Mouse (Mus musculus) kidney, embryonic 15.5 days (tissue): ENCODE data around the gene St8sia1. TPM values are rescaled to one million over a fixed set of nuclear protein-coding genes. Genes with fewer than 3 reads are reported as not detected.
A peak's percentile ranks its signal among the peaks of the same experiment; 100 is the strongest.

Experiments used
- ATAC-seq: fragments of 200-750 bp; cut with Nextera tagmentation; replicated peaks from 2 replicates; pipeline ENCODE4 v1.8.0; 2017; ENCODE audit warnings: moderate TSS enrichment; ENCODE audit not compliant: low FRiP score
- H3K27ac ChIP-seq: fragments of 300-500 bp; sonication (generic); 2 replicates; pipeline ENCODE4 v1.5.1; 2015; ENCODE audit warnings: mild to moderate bottlenecking, inconsistent platforms
- H3K27me3 ChIP-seq: fragments of 300-500 bp; sonication (generic); 2 replicates; pipeline ENCODE4 v1.6.1; 2015; ENCODE audit warnings: inconsistent platforms
- H3K36me3 ChIP-seq: fragments of 300-500 bp; sonication (generic); 2 replicates; pipeline ENCODE4 v1.6.1; 2015; ENCODE audit warnings: inconsistent platforms
- H3K4me1 ChIP-seq: fragments of 300-500 bp; sonication (generic); 2 replicates; pipeline ENCODE4 v1.6.1; 2015; ENCODE audit warnings: inconsistent platforms
- H3K4me2 ChIP-seq: fragments of 300-500 bp; sonication (generic); 2 replicates; pipeline ENCODE4 v1.6.1; 2015; ENCODE audit warnings: moderate library complexity, mild to moderate bottlenecking, inconsistent platforms
- H3K4me3 ChIP-seq: fragments of 300-500 bp; sonication (generic); replicated peaks from 2 replicates; pipeline ENCODE4 v1.5.1; 2015; ENCODE audit warnings: mild to moderate bottlenecking, inconsistent platforms
- H3K9ac ChIP-seq: fragments of 300-500 bp; sonication (generic); 2 replicates; pipeline ENCODE4 v1.6.1; 2015; ENCODE audit warnings: mild to moderate bottlenecking, inconsistent platforms
- H3K9me3 ChIP-seq: fragments of 300-500 bp; sonication (generic); replicated peaks from 2 replicates; pipeline ENCODE4 v1.6.1; 2016; ENCODE audit warnings: inconsistent platforms
- WGBS: fragments of 180-500 bp; shearing (Covaris S2); methylation state at CpG from one replicate; pipeline ENCODE4 v1.1.7; 2015; ENCODE audit warnings: mixed read lengths; 5-methylcytosine and 5-hydroxymethylcytosine counted together
- polyA plus RNA-seq: library from polyadenylated mRNA; unstranded; fragments of >200 nt; fragmentation: Nextera tagmentation; extraction: Ambion mirVana; gene quantifications from 2 replicates; pipeline ENCODE4 v1.2.1, GENCODE M21; 2015

St8sia1 gene
- polyA plus RNA-seq, 1 experiment from 2014 or later = 3.1 TPM

DNA sequence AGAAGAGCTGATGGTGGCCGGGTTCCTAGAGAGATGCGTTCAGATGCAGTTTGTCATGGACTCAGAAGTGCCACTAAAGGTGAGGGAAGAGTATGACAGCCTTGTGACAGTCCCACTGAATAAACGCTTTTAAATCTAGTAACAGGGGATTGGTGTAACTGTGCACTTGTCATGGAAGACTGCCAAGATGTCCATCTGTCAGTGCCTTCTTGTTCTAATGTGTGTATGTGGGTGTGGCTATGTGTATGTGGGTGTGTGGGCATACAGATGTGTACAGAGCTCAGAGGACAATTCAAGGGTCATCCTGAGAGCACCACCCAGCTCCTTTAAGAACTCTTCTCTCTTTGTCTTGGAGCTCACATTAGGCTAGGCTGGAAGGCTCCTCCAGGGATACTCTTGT lies 148.7 kb downstream of the St8sia1 start:
- Histone ChIP-seq H3K36me3 (no peaks in the 10 kb centered on the region), H3K27me3 (no peaks in the 10 kb centered on the region), H3K4me1 (peaks cover 7% of the 10 kb centered on the region; the same call in 1 of the 2 replicates), H3K4me3 (no peak overlapping the region), H3K9me3 (no peaks in the 10 kb centered on the region), H3K9ac (no peak overlapping the region), H3K27ac (no peak overlapping the region), H3K4me2 (no peak overlapping the region)
- ATAC-seq = no peak
- 86% methylated on average over 3 of the region's 3 CpGs for WGBS

GRCm38 (mm10) chr6:142814495-142814921 lies 149.7 kb downstream of the St8sia1 start:
- Histone ChIP-seq H3K9ac (peak overlapping the region; percentile 35), H3K4me2 (peak overlapping the region; percentile 63), H3K9me3 (no peaks in the 10 kb centered on the region), H3K4me3 (peak overlapping the region; percentile 43), H3K27me3 (no peaks in the 10 kb centered on the region), H3K4me1 (peaks cover 7% of the 10 kb centered on the region; the same call in 1 of the 2 replicates), H3K36me3 (no peaks in the 10 kb centered on the region), H3K27ac (no peak overlapping the region)
- 4% methylated on average over 15 of the region's 15 CpGs for WGBS
- peak; percentile 75 for ATAC-seq

GRCm38 (mm10) chr6:142814011-142814410 lies 150.2 kb downstream of the St8sia1 start:
- H3K4me1 ChIP-seq = peaks cover 7% of the 10 kb centered on the region; the same call in 1 of the 2 replicates
- ATAC-seq = no peak
- H3K4me3 ChIP-seq = peak overlapping the region; percentile 43
- no peaks in the 10 kb centered on the region for H3K9me3 ChIP-seq
- H3K4me2 ChIP-seq = peak overlapping the region; percentile 63
- 54% methylated on average over 10 of the region's 10 CpGs for WGBS
- H3K27ac ChIP-seq = no peak overlapping the region
- H3K9ac ChIP-seq = peak overlapping the region; percentile 35; the same call in 1 of the 2 replicates
- H3K27me3 ChIP-seq = no peaks in the 10 kb centered on the region
- H3K36me3 ChIP-seq = no peaks in the 10 kb centered on the region

GRCm38 (mm10) chr6:142812969-142813368 lies 151.3 kb downstream of the St8sia1 start:
- Histone ChIP-seq H3K4me2 (no peak overlapping the region), H3K36me3 (no peaks in the 10 kb centered on the region), H3K27ac (no peak overlapping the region), H3K27me3 (no peaks in the 10 kb centered on the region), H3K9me3 (no peaks in the 10 kb centered on the region), H3K9ac (no peak overlapping the region), H3K4me3 (no peak overlapping the region), H3K4me1 (peaks cover 7% of the 10 kb centered on the region; the same call in 1 of the 2 replicates)
- ATAC-seq = no peak
- 81% methylated on average over 5 of the region's 5 CpGs for WGBS

GRCm38 (mm10) chr6:142810239-142810638 lies 154.0 kb downstream of the St8sia1 start:
- Histone ChIP-seq H3K4me2 (no peak overlapping the region), H3K9me3 (no peaks in the 10 kb centered on the region), H3K4me3 (no peak overlapping the region), H3K27me3 (no peaks in the 10 kb centered on the region), H3K36me3 (no peaks in the 10 kb centered on the region), H3K9ac (no peak overlapping the region), H3K27ac (no peak overlapping the region), H3K4me1 (peaks cover 7% of the 10 kb centered on the region; the same call in 1 of the 2 replicates)
- no peak for ATAC-seq
- WGBS = 76% methylated on average over 6 of the region's 6 CpGs

DNA sequence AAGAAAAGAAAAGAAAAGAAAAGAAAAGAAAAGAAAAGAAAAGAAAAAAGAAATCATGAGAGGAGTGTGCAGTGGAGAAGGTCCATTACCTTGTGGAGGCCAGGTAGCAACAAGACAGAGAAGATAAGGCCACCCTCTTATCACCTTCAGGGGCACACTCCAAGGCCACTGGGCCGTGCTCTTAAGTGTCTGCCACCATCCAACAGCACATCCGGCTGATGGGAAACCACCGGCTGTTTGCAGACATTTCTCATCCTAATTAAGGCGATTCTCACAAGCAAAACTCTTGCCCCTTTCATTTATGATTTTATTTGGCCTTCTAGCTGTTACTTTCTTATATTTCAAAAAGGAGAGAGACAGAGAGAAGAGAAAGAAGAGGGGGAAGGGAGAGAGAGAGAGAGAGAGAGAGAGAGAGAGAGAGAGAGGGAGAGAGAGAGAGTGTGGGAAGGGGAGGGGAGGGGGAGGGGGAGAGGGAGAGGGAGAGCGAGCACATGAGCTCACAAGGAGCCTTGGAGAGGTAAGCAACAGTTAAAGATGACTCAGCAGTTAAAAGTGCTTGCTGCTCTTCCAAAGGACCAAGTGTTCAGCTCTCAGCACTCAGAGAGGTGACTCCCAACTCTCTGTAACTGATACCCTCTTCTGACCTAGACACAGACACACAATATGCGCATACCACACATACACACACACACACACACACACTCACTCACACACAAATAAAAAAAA lies 154.7 kb downstream of the St8sia1 start:
- H3K9me3 ChIP-seq = no peaks in the 10 kb centered on the region
- H3K4me1 ChIP-seq = peaks cover 7% of the 10 kb centered on the region; the same call in 1 of the 2 replicates
- H3K27ac ChIP-seq = no peak overlapping the region
- no peak overlapping the region for H3K4me2 ChIP-seq
- WGBS = 36% methylated on average over 6 of the region's 6 CpGs
- ATAC-seq = no peak
- H3K27me3 ChIP-seq = no peaks in the 10 kb centered on the region
- no peak overlapping the region for H3K9ac ChIP-seq
- H3K4me3 ChIP-seq = no peak overlapping the region
- no peaks in the 10 kb centered on the region for H3K36me3 ChIP-seq

DNA sequence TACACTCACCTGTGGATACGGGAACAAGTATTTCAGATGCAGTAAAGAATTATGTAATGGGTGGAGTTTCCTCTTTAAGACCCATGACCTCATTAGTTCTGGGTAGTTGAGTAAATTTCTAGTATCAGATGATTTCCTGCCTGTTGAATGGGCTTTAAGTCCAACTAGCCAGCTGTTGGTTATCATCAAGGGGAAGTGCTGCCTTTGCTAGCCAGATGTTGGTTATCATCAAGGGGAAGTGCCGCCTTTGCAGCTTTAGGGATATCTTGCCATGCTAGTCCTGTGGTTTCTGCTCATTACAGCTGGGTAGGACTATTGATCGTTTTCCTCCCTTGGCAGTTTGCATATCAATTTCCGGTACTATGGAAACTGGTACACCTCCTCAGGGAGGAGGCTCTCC lies 157.9 kb downstream of the St8sia1 start:
- ATAC-seq = no peak
- WGBS = 66% methylated on average over 4 of the region's 4 CpGs
- no peaks in the 10 kb centered on the region for H3K36me3 ChIP-seq
- H3K4me1 ChIP-seq = peaks cover 14% of the 10 kb centered on the region
- H3K4me3 ChIP-seq = no peak overlapping the region
- no peak overlapping the region for H3K9ac ChIP-seq
- H3K9me3 ChIP-seq = no peaks in the 10 kb centered on the region
- no peak overlapping the region for H3K27ac ChIP-seq
- no peak overlapping the region for H3K4me2 ChIP-seq
- no peaks in the 10 kb centered on the region for H3K27me3 ChIP-seq

DNA sequence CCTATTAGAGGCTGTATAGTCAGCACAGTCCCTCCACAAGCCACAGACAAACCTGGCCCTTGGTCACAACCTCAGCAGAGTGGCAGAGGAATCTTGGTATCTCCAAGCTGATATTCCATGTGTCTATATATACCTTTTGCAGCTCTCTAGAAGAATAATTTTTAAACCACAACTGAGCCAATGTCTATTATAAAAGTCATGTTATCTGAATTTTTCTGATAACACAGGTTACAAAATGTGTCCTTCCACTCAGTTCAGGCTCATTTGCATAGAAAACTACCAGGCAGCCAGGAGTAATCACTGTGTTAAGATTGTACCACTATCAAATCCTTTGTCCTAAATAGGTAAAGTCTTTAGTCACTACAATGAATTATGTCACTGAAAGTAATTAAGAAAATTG lies 159.8 kb downstream of the St8sia1 start, which contains the start of gene Sult6b2:
Sult6b2 (minus strand) TSS at position 101 of the 400 bp plus-strand sequence.
- H3K9ac ChIP-seq = no peak within 1 kb of the TSS
- no peak for ATAC-seq
- H3K4me1 ChIP-seq = peaks cover 14% of the 10 kb centered on the region
- no peak within 1 kb of the TSS for H3K4me2 ChIP-seq
- H3K36me3 ChIP-seq = no peaks in the 10 kb centered on the region
- no peaks in the 10 kb centered on the region for H3K27me3 ChIP-seq
- H3K9me3 ChIP-seq = no peaks in the 10 kb centered on the region
- no peak within 1 kb of the TSS for H3K27ac ChIP-seq
- H3K4me3 ChIP-seq = no peak within 1 kb of the TSS

- Histone ChIP-seq H3K4me1 (peaks cover 14% of the 10 kb centered on the region), H3K4me3 (no peak overlapping the region), H3K27me3 (no peaks in the 10 kb centered on the region), H3K9me3 (no peaks in the 10 kb centered on the region), H3K27ac (peak overlapping the region; percentile 58; the same call in 1 of the 2 replicates), H3K36me3 (no peaks in the 10 kb centered on the region), H3K9ac (no peak overlapping the region), H3K4me2 (no peak overlapping the region)
- ATAC-seq = peak; percentile 86
- 22% methylated on average over 11 of the region's 11 CpGs for WGBS
Measured at GRCm38 (mm10) chr6:142802617-142803525, 161.4 kb downstream of the St8sia1 start.

DNA sequence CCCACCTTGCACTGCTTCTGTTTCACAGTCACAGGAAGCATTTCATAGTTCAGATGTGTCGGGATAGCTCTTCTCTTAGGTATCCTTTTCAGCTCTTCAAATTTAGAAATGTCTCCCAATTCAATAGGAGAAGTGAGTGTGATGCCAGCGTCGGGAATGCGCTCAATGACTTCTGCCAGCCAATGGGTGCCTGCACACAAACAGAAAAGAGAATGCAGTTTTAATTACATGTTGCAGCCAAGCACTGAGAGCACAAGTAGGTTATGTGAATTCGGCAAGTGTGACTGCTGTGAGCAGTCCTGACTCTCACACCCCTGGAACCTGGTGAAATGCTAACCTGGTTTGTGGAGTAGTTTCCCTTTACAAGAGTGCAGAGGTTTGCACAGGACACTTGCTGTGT lies 162.6 kb downstream of the St8sia1 start:
- no peaks in the 10 kb centered on the region for H3K9me3 ChIP-seq
- peaks cover 14% of the 10 kb centered on the region for H3K4me1 ChIP-seq
- no peaks in the 10 kb centered on the region for H3K36me3 ChIP-seq
- ATAC-seq = no peak
- H3K9ac ChIP-seq = no peak overlapping the region
- H3K27ac ChIP-seq = peak overlapping the region; percentile 58
- no peak overlapping the region for H3K4me3 ChIP-seq
- 73% methylated on average over 5 of the region's 5 CpGs for WGBS
- no peak overlapping the region for H3K4me2 ChIP-seq
- H3K27me3 ChIP-seq = no peaks in the 10 kb centered on the region

DNA sequence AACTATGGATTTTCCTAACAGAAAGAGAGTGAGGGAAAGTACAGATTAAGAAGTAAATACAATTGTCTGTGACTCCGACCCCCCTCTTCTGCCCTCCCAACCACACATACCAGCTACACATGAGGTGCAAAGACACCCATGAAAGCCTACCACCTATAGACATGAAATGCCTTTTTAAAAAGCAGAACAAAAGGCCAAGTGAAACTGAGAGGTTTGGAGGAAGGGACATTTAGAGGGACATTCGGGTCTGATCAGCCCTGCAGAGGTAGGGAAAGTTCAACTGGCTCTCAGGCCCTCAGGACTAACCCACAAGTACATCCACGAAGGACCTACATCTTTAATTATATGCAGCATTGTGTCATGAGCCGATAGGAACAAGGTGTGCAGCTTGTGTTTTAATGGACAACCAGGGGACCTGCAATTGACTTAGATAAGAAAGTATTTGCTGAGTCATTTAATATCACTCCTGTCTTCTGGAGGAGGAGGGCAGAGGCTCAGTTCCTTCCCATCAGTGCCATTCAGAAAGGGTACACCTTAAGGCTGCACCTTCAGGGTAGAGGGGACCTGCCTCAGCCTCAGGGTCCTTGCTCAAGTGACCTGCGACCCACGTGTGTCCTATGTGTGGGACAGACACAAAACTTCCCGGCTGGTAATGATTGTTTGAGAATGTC lies 164.4 kb downstream of the St8sia1 start:
- H3K27me3 ChIP-seq = 0 out of 2 replicates have a peak, but pooled peaks cover 3% of the 10 kb centered on the region
- no peak overlapping the region for H3K9ac ChIP-seq
- H3K27ac ChIP-seq = no peak overlapping the region
- ATAC-seq = no peak
- 73% methylated on average over 7 of the region's 7 CpGs for WGBS
- no peaks in the 10 kb centered on the region for H3K9me3 ChIP-seq
- no peak overlapping the region for H3K4me3 ChIP-seq
- H3K4me2 ChIP-seq = no peak overlapping the region
- H3K36me3 ChIP-seq = no peaks in the 10 kb centered on the region
- peaks cover 14% of the 10 kb centered on the region for H3K4me1 ChIP-seq
